Mouse (Mus musculus) G1E-ER4 (cell line): ENCODE measurements around the gene Vmn1r129. TPM values are rescaled to one million over a fixed set of nuclear protein-coding genes. Genes with fewer than 3 reads are reported as not detected.
"Not testable (repeated sequence)": the region's sequence is repeated elsewhere in the genome, so short reads cannot be mapped to it uniquely, and the experiment has no call there.

Source experiments
- GATA1 ChIP-seq: IDR thresholded peaks from one replicate; pipeline ENCODE4 v1.8.0; 2012; ENCODE audit warnings: low read length, inconsistent platforms
- polyA plus RNA-seq: library from polyadenylated mRNA; stranded (reverse); fragments of >175 nt; gene quantifications from 2 replicates; pipeline ENCODE4 v1.2.3, GENCODE M21; 2012

The Vmn1r129 gene
- not detected in 2 replicates for polyA plus RNA-seq

- not testable (repeated sequence) for TF ChIP-seq GATA1
Observed at GRCm38 (mm10) chr7:21361191-21361590, at the start of gene Vmn1r129. Gene Vmn1r129, minus strand, starts transcription at chr7:21361291.

- not testable (repeated sequence) for TF ChIP-seq GATA1
Observed at GRCm38 (mm10) chr7:21349073-21349472, 12.0 kb downstream of the Vmn1r129 start, which contains the start of gene Vmn1r128. Gene Vmn1r128, plus strand, starts transcription at chr7:21349373.

DNA sequence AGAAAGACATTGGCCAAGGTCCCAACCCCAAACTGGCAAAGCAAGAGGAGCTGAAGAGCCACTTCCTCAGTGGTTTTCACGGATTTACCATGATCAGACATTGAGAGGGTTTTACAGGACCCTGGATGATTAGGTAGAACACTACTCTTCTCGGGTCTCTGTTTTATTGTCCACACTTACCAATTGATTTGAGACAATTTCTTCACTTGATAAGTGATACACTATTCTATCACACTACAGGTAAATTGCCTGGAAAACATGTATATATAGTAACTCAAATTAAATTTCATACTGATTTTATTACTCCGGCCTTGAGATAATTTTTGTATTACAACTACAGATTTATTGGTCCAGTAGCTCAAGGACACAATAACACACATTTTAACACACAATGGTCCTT, 41.3 kb downstream of the Vmn1r129 start, which contains the start of gene Vmn1r127:
Gene Vmn1r127 (minus strand): TSS at position 101 of the 400 bp plus-strand sequence.
- TF ChIP-seq GATA1, result not testable (repeated sequence)

Other genes with a start within 250 kb of the Vmn1r129 start
- gene Vmn1r122, start 227.2 kb downstream of the Vmn1r129 start, polyA plus RNA-seq, result not detected in 2 replicates
- gene Vmn1r123, start 199.1 kb downstream of the Vmn1r129 start, polyA plus RNA-seq, result not detected in 2 replicates
- gene Gm5157, start 170.9 kb downstream of the Vmn1r129 start, polyA plus RNA-seq, result not detected in 2 replicates
- gene Vmn1r124, start 100.7 kb downstream of the Vmn1r129 start, polyA plus RNA-seq, result not detected in 2 replicates
- gene Vmn1r125, start 89.1 kb downstream of the Vmn1r129 start, polyA plus RNA-seq, result not detected in 2 replicates
- not detected in 2 replicates for gene Vmn1r126, start 59.8 kb downstream of the Vmn1r129 start, polyA plus RNA-seq
- gene Vmn1r127, start 41.4 kb downstream of the Vmn1r129 start, polyA plus RNA-seq, result not detected in 2 replicates
- not detected in 2 replicates for gene Vmn1r128, start 11.9 kb downstream of the Vmn1r129 start, polyA plus RNA-seq
- not detected in 2 replicates for gene Gm6882, start 71.5 kb upstream of the Vmn1r129 start, polyA plus RNA-seq
- gene Vmn1r130, start 150.5 kb upstream of the Vmn1r129 start, polyA plus RNA-seq, result not detected in 2 replicates
- not detected in 2 replicates for gene Vmn1r131, start 184.8 kb upstream of the Vmn1r129 start, polyA plus RNA-seq